Mouse (Mus musculus) embryonic stem cell, embryonic (primary cell): ENCODE data around the gene Sspo.

Experiments
- CTCF ChIA-PET, 4 experiments: fragments of 300-600 bp in 2 of 4; fragments of 350-600 bp in 2 of 4; sonication (Branson Sonifier 250); formaldehyde crosslinking; loops; one replicate each; lab custom pipeline; 2022; ENCODE audit warnings: inconsistent platforms in 2 of 4; lab: Charles Lee
- POLR2A ChIA-PET, 4 experiments: fragments of 300-600 bp in 2 of 4; fragments of 350-600 bp in 2 of 4; sonication (Branson Sonifier 250); formaldehyde crosslinking; loops; one replicate each; lab custom pipeline; 2022; ENCODE audit warnings: antibody characterized with exemption in 4 of 4, inconsistent platforms in 1 of 4; lab: Charles Lee

The Sspo gene

DNA sequence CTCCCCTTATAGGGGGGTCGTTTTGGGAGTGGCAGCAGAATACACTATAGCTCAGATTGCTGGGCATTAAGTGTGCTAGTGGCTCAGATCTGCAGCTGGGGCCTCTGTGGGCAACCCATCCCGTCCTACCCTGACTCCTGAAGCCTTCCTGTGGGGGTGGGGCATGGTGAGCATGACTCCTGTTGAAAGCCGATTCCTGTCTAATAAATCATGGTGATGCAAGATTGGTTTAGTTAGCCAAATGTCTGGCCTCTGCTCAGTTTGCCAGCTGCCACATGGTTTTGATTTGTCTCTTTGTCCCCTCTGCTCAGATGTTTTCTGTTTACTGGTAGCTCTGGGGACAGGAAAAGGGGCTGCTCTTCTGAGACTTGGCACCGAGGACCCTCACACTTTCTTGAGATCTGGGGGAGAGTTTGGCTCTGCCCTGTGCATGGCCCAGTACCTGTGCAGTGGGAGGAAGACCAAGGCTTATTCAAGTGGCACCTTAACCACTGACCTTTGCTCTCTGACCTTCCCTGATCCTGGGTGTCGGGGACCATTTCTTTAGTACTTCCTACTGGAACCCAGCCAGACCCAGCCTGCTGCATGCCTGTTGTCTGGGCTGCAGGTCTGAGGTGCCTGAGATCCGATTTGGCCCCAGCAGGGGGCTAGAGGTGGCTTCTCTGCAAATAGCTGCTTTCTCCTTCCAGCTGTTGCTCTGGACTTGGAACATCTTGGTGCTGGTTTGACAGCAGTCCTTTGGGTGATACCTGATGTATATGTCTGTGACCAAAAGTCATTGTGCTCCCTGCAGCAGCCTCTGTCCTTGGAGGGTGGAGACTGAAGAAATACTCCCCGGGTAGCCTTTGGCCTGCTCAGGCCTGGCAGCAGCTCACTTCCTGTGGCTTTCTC, 93.8 kb downstream of the Sspo start:
- POLR2A ChIA-PET: interaction anchor here in 2 of 4 experiments (1.1 to 1.6 kb wide), 3 partner anchors 11 to 52 kb away, joined by 3 to 6 read pairs (median 5); partner anchors contain the start of genes Gm44965 (in 1 of the 2) and Repin1 (in 1 of the 2)
- CTCF ChIA-PET: interaction anchor here in 1 of 4 experiments (0.5 kb wide), 1 partner anchor 319 kb away, joined by 3 read pairs; no protein-coding TSS in a partner anchor

DNA sequence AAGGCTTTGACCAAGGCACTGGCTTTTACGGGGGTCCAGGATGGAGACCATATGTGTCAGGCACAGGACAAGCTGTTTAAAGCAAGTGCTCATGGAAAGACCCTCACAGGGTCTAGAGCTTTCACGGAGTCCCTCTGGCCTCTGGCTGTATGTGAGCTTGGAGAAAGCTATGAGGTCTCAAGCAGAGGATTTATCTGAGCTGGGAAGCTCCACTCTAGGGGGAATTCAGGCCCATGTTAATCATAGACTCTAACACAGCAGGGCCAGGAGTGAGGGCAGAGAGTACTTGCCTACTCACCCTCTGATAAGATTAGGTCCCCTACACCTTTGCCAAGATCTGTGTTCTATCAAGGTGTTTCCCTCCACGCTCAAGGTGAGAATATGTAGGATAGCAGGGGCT, 94.6 kb downstream of the Sspo start:
- CTCF ChIA-PET: no interaction called here
- POLR2A ChIA-PET: interaction anchor here in 1 of 4 experiments (1.6 kb wide), 1 partner anchor 51 kb away, joined by 5 read pairs; the partner anchor contains the start of genes Gm44965 and Repin1

- POLR2A ChIA-PET: no interaction called here
- CTCF ChIA-PET: no interaction called here
Observed at GRCm38 (mm10) chr6:48545251-48545650, 97.2 kb downstream of the Sspo start.

DNA sequence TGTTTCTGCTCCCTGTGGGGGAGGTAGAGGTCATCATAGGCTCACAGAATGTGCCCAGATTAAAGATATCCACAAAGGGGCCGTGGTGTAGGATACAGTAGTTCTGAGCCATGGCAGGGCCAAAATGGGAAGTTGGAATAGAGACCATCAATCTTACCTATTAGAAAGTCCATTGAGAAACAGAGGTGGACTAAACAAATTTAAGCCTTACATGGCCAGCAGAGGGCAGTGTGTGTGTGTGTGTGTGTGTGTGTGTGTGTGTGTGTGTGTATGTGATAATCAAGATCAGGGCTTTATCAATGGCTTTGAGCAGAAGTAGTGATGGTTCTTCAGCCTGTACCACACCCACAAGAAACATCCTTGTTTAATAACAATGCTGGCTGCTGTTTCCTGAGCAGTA, 98.2 kb downstream of the Sspo start:
- POLR2A ChIA-PET: interaction anchor here in 1 of 4 experiments (0.7 kb wide), 1 partner anchor 283 kb away, joined by 3 read pairs; no protein-coding TSS in a partner anchor
- CTCF ChIA-PET: interaction anchor here (0.7 to 1.2 kb wide), 8 partner anchors 9 to 224 kb away, joined by 3 to 5 read pairs (median 4); partner anchors contain the start of gene Atp6v0e2 (in 2 of the 4)

DNA sequence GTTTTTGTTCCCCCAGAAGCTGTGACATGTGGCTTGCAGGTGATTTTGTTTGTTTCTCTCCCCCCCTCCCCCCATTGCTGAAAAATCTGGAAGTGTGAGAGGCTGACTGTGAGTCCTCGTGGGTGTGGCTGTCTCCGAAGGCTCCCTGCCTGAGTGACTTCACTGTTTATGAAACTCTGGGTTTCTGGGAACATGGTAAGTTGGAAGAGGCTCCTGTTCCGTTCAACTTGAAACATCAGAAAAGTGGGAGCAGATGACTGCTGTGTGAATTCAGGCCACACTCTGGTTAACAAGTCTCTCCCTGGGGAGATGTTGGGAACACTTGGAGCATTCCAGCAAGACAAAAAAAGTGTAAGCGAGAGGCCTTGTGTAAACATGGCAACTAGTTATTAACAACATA, 98.8 kb downstream of the Sspo start:
- ChIA-PET POLR2A (interaction anchor here in 2 of 4 experiments (0.5 to 0.7 kb wide), 2 partner anchors 283 to 382 kb away, joined by 3 to 4 read pairs; no protein-coding TSS in a partner anchor), CTCF (interaction anchor here (0.6 to 1.3 kb wide), 11 partner anchors 9 to 369 kb away, joined by 3 to 5 read pairs (median 4); partner anchors contain the start of gene Atp6v0e2 (in 2 of the 4))

GRCm38 (mm10) chr6:48548314-48548713, 100.3 kb downstream of the Sspo start:
- ChIA-PET POLR2A (no interaction called here), CTCF (interaction anchor here in 3 of 4 experiments (0.6 to 1.4 kb wide), 5 partner anchors 8 to 757 kb away, joined by 3 to 4 read pairs (median 3); no protein-coding TSS in a partner anchor)
